In the genomic region with DNA sequence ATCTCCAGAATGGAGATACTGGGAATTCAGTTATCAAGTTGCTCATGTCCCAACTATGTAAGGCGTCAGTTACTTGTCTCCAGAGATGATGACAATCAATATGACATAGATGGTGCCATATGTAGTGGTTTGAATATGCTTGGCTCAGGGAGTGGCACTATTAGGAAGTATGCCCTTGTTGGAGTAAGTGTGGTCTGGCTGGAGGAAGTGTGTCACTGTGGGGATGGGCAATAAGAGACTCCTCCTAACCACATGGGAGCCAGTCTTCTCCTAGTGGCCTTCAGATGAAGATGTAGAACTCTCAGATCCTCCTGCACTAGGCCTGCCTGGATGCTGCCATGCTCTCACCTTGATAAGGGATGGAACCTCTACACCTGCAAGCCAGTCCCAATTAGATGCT, we compare ENCODE assay signal across 27 mouse cellular contexts. TPM values are rescaled to one million over a fixed set of nuclear protein-coding genes. Genes with fewer than 3 reads are reported as not detected.
DNase-seq lines count a peak whose midpoint lies in the region; ATAC-seq lines count a peak whose summit lies in the region.
"Had no signal": no experiment of that assay in that cellular context is flagged by ENCODE, and none has a peak within 500 bp of the region (broad histone marks: within the 10 kb centered on the region; RNA-seq: fewer than 3 reads in every experiment).

No protein-coding gene starts in this region.

- no peak for ATAC-seq in heart, embryonic 12.5 days (ENCODE audit: insufficient number of reproducible peaks, low FRiP score)
- no peak for ATAC-seq in liver, embryonic 11.5 days (replicated peaks; ENCODE audit: low FRiP score)
- ATAC-seq: forebrain, embryonic 14.5 days; forebrain, postnatal 0 days; Patski had no signal

- no peak overlapping the region for H3K4me2 ChIP-seq in heart, embryonic 12.5 days
- H3K4me2 ChIP-seq in liver, embryonic 11.5 days = no peak overlapping the region
- H3K4me2 ChIP-seq: embryonic facial prominence, embryonic 12.5 days; embryonic facial prominence, embryonic 15.5 days; hindbrain, embryonic 12.5 days; hindbrain, embryonic 15.5 days had no signal

- WGBS in heart, embryonic 12.5 days = 73% methylated on average over 1 of the region's 1 CpGs
- 91% methylated on average over 1 of the region's 1 CpGs for WGBS in macrophage (ENCODE audit: missing documents)
- 68% methylated on average over 1 of the region's 1 CpGs for WGBS in liver, embryonic 11.5 days

- no peak overlapping the region for H3K4me3 ChIP-seq in heart, embryonic 12.5 days
- H3K4me3 ChIP-seq in macrophage (ENCODE audit: inconsistent target) = no peak overlapping the region
- no peak overlapping the region for H3K4me3 ChIP-seq in liver, embryonic 11.5 days (ENCODE audit: low read depth, low read length)
- H3K4me3 ChIP-seq: embryonic facial prominence, embryonic 12.5 days; embryonic facial prominence, embryonic 15.5 days; gastrocnemius, adult 2 months; heart, adult 2 months; heart, embryonic 10.5 days; hindbrain, embryonic 12.5 days; hindbrain, embryonic 15.5 days had no signal

- no peaks in the 10 kb centered on the region for H3K27me3 ChIP-seq in heart, embryonic 12.5 days (replicated peaks)
- H3K27me3 ChIP-seq in splenic B cell, adult 2 months (ENCODE audit: control insufficient read depth, insufficient read depth, low read length, poor library complexity, severe bottlenecking) = no peaks in the 10 kb centered on the region
- H3K27me3 ChIP-seq in liver, embryonic 11.5 days (replicated peaks; ENCODE audit: control insufficient read depth, insufficient read depth, low read length) = no peaks in the 10 kb centered on the region
- H3K27me3 ChIP-seq: CH12.LX; embryonic facial prominence, embryonic 12.5 days; embryonic facial prominence, embryonic 15.5 days; hindbrain, embryonic 12.5 days; hindbrain, embryonic 15.5 days had no signal

- H3K36me3 ChIP-seq in heart, embryonic 12.5 days = no peaks in the 10 kb centered on the region
- H3K36me3 ChIP-seq in macrophage (ENCODE audit: inconsistent target) = no peaks in the 10 kb centered on the region
- H3K36me3 ChIP-seq in splenic B cell, adult 2 months (ENCODE audit: control insufficient read depth, insufficient read depth, low read length, poor library complexity, severe bottlenecking) = no peaks in the 10 kb centered on the region
- H3K36me3 ChIP-seq in liver, embryonic 11.5 days (ENCODE audit: control insufficient read depth, insufficient read depth, low read length) = no peaks in the 10 kb centered on the region
- H3K36me3 ChIP-seq: embryonic facial prominence, embryonic 12.5 days; embryonic facial prominence, embryonic 15.5 days; G1E; heart, embryonic 10.5 days; hindbrain, embryonic 12.5 days; hindbrain, embryonic 15.5 days had no signal

- H3K4me1 ChIP-seq in heart, embryonic 12.5 days (replicated peaks) = peaks cover 21% of the 10 kb centered on the region
- no peaks in the 10 kb centered on the region for H3K4me1 ChIP-seq in liver, embryonic 11.5 days (replicated peaks; ENCODE audit: control insufficient read depth, insufficient read depth, low read length)
- H3K4me1 ChIP-seq: hindbrain, embryonic 12.5 days had no signal

- peak; percentile 52 for DNase-seq in heart, adult 11 months
- DNase-seq in monocyte, adult 2 months (ENCODE audit: low read depth in 1 of 2, low spot score in 2 of 2) = peak; percentile 19 to 29
- peak; percentile 27 for DNase-seq in splenic B cell, adult 2 months (ENCODE audit: low read depth, low spot score)
- DNase-seq in right cerebral cortex, adult 18-20 months = no peak
- DNase-seq in liver, embryonic 11.5 days (ENCODE audit: low spot score) = no peak
- DNase-seq in thymus, postnatal 10 days (ENCODE audit: low spot score in 2 of 2) = no peak
- DNase-seq: adrenal gland, adult 8-10 months; adrenal gland, postnatal 25 days; B cell, adult 2 months; cerebellum, adult 11-12 months; cerebellum, adult 8-10 months; cerebellum, postnatal 36 days; forebrain, postnatal 0 days; gastrocnemius, adult 2 months; gastrocnemius, postnatal 14 days; heart, adult 2 months had no signal

- H3K27ac ChIP-seq in heart, embryonic 12.5 days (ENCODE audit: poor library complexity, severe bottlenecking) = no peak overlapping the region
- 0 out of 2 replicates have a peak overlapping the region, but pooled peaks have one; percentile 85 for H3K27ac ChIP-seq in macrophage
- H3K27ac ChIP-seq in liver, embryonic 11.5 days (ENCODE audit: low read depth, low read length) = no peak overlapping the region
- H3K27ac ChIP-seq: embryonic facial prominence, embryonic 12.5 days; embryonic facial prominence, embryonic 15.5 days; gastrocnemius, adult 2 months; heart, adult 2 months; heart, embryonic 10.5 days; hindbrain, embryonic 12.5 days; hindbrain, embryonic 15.5 days had no signal

- no peak overlapping the region for H3K9ac ChIP-seq in heart, embryonic 12.5 days
- H3K9ac ChIP-seq in liver, embryonic 11.5 days (ENCODE audit: low read depth, low read length) = no peak overlapping the region
- H3K9ac ChIP-seq: embryonic facial prominence, embryonic 12.5 days; embryonic facial prominence, embryonic 15.5 days; forebrain, postnatal 0 days; hindbrain, embryonic 12.5 days; hindbrain, embryonic 15.5 days had no signal

- no peaks in the 10 kb centered on the region for H3K9me3 ChIP-seq in heart, embryonic 12.5 days (replicated peaks)
- no peaks in the 10 kb centered on the region for H3K9me3 ChIP-seq in liver, embryonic 11.5 days (ENCODE audit: control insufficient read depth, low read length)
- H3K9me3 ChIP-seq: embryonic facial prominence, embryonic 12.5 days; embryonic facial prominence, embryonic 15.5 days; heart, embryonic 10.5 days; hindbrain, embryonic 12.5 days; hindbrain, embryonic 15.5 days had no signal

- peaks cover 58% of the 10 kb centered on the region; the same call in 1 of the 2 replicates for H3K79me2 ChIP-seq in macrophage (ENCODE audit: inconsistent target)

RNA-seq across cellular contexts. Expression of a gene that starts 44.4 kb away (rescaled TPM):
- 4.0 and 4.3 TPM in 2 replicates for polyA plus RNA-seq in heart, embryonic 12.5 days (2016; fragmentation: Nextera tagmentation; extraction: Ambion mirVana)
- 1,000 to 10,000 TPM in 5 of 26 experiments, 100 to 1,000 TPM in 21; 395 to 1,989 (median 506) TPM for total RNA-seq in macrophage (2018; cell fraction: chromatin; rRNA removed)
- total RNA-seq in macrophage (2018; cell fraction: cytosol; rRNA removed) = 10 to 100 TPM; 51.8 to 96.8 (median 59.1) TPM
- 1,000 to 10,000 TPM in 2 of 26 experiments, 100 to 1,000 TPM in 24; 205 to 1,816 (median 344) TPM for total RNA-seq in macrophage (2018; cell fraction: nucleus; rRNA removed)
- 37.7 to 54.9 TPM (median 46.3 TPM) in 3 replicates for polyA plus RNA-seq in macrophage (2018)
- 3.1 and 4.6 TPM in 2 replicates for polyA plus RNA-seq in liver, embryonic 11.5 days (2014; fragmentation: Nextera tagmentation; extraction: Ambion mirVana)
- polyA plus RNA-seq: G1E had no signal

Comparison
In these comparisons a context has a peak if more than half of its experiments do, and no peak if none do; other contexts are left out.
1. DNase-seq: peak in heart, adult 11 months (single experiment), monocyte, adult 2 months (2 of 2) and splenic B cell, adult 2 months (single experiment); none in right cerebral cortex, adult 18-20 months (single experiment), liver, embryonic 11.5 days (single experiment) and thymus, postnatal 10 days (0 of 2).